Mouse (Mus musculus): Measurements from ENCODE around the gene Zfpm1.

- TF ChIP-seq CTCF (IDR thresholded peaks at IDR 0.05; ENCODE audit: control insufficient read depth, insufficient read depth, insufficient replicate concordance, low read depth, low read length), result no peak
- TF ChIP-seq POLR2A (IDR thresholded peaks at IDR 0.05; ENCODE audit: control insufficient read depth, low read depth, low read length), result no peak
These were observed 45.4 kb upstream of the Zfpm1 start for GRCm38 (mm10) chr8:122236521-122236920.

All from testis, adult 2 months (tissue).